Mouse (Mus musculus): Measurements from ENCODE around the gene Lgals7.

Lgals7 gene

DNA sequence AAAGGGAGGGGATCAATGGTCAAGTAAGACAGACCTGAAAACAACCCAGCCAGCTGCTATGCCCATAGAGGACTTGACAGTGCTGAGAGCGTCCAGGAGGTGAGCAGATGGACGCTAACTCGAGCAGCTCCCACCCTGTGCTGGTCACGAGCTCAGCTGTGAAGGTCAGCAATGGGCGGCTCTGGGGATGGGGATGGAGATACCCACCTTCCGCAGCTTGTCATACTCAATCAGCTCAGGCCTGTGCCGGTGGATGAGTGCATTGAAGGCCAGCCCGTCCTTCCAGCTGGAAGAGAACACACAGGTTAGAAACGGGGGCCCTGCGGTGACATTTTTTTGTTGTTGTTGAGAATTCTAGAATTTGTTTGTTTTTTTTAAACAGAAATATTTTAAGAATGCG, 49.5 kb downstream of the Lgals7 start:
- intact Hi-C loops (cut with DNase I), result no loop called here

Data from adrenal gland (tissue).